Mouse (Mus musculus): Measurements from ENCODE around the gene Wdr63. TPM values are rescaled to one million over a fixed set of nuclear protein-coding genes. Genes with fewer than 3 reads are reported as not detected.

Gene Wdr63
- total and polyA plus RNA-seq, 2 experiments from 2014 or later = 1.1 to 1.3 TPM

GRCm38 (mm10) chr3:146134834-146135233 is 26.9 kb upstream of the Wdr63 start:
- no peaks in the 10 kb centered on the region for H3K36me3 ChIP-seq (ENCODE audit: insufficient read depth, low read length)
- no peaks in the 10 kb centered on the region for H3K9me3 ChIP-seq (ENCODE audit: low read length)
- H3K4me3 ChIP-seq (ENCODE audit: low read depth, low read length) = no peak overlapping the region
- no peak for DNase-seq (ENCODE audit: low spot score)
- H3K4me2 ChIP-seq (ENCODE audit: low read depth, low read length, poor library complexity, severe bottlenecking) = no peak overlapping the region
- no peak overlapping the region for H3K9ac ChIP-seq (replicated peaks; ENCODE audit: low read length, poor library complexity, severe bottlenecking)
- WGBS = 80% methylated on average over 9 of the region's 9 CpGs
- no peak overlapping the region for H3K27ac ChIP-seq (ENCODE audit: low read depth, low read length)
- no peak for ATAC-seq (ENCODE audit: low FRiP score)
- H3K4me1 ChIP-seq (ENCODE audit: insufficient read depth, low read length) = no peaks in the 10 kb centered on the region
- no peaks in the 10 kb centered on the region for H3K27me3 ChIP-seq (ENCODE audit: insufficient read depth, low read length)
- TF ChIP-seq CTCF (IDR thresholded peaks at IDR 0.05) = no peak

- Histone ChIP-seq H3K36me3 (ENCODE audit: insufficient read depth, low read length) (no peaks in the 10 kb centered on the region), H3K27me3 (ENCODE audit: insufficient read depth, low read length) (no peaks in the 10 kb centered on the region), H3K9ac (replicated peaks; ENCODE audit: low read length, poor library complexity, severe bottlenecking) (no peak overlapping the region), H3K4me2 (ENCODE audit: low read depth, low read length, poor library complexity, severe bottlenecking) (no peak overlapping the region), H3K4me1 (ENCODE audit: insufficient read depth, low read length) (no peaks in the 10 kb centered on the region; the same call in 1 of the 2 replicates), H3K9me3 (ENCODE audit: low read length) (no peaks in the 10 kb centered on the region), H3K4me3 (ENCODE audit: low read depth, low read length) (no peak overlapping the region), H3K27ac (ENCODE audit: low read depth, low read length) (no peak overlapping the region)
- WGBS = 50% methylated on average over 6 of the region's 6 CpGs
- ATAC-seq (ENCODE audit: low FRiP score) (no peak), DNase-seq (ENCODE audit: low spot score) (no peak)
- no peak for TF ChIP-seq CTCF (IDR thresholded peaks at IDR 0.05)
Measured at GRCm38 (mm10) chr3:146127205-146127604, 19.3 kb upstream of the Wdr63 start.

GRCm38 (mm10) chr3:146123464-146123825 is 15.5 kb upstream of the Wdr63 start:
- no peak for ATAC-seq (ENCODE audit: low FRiP score)
- WGBS = 53% methylated on average over 9 of the region's 9 CpGs

GRCm38 (mm10) chr3:146122807-146123463 is 15.0 kb upstream of the Wdr63 start:
- no peaks in the 10 kb centered on the region for H3K9me3 ChIP-seq (ENCODE audit: low read length)
- 74% methylated on average over 8 of the region's 8 CpGs for WGBS
- no peak overlapping the region for H3K9ac ChIP-seq (replicated peaks; ENCODE audit: low read length, poor library complexity, severe bottlenecking)
- H3K36me3 ChIP-seq (ENCODE audit: insufficient read depth, low read length) = no peaks in the 10 kb centered on the region
- no peaks in the 10 kb centered on the region; the same call in 1 of the 2 replicates for H3K4me1 ChIP-seq (ENCODE audit: insufficient read depth, low read length)
- no peak for ATAC-seq (ENCODE audit: low FRiP score)
- no peak overlapping the region for H3K27ac ChIP-seq (ENCODE audit: low read depth, low read length)
- peaks cover 6% of the 10 kb centered on the region for H3K27me3 ChIP-seq (ENCODE audit: insufficient read depth, low read length)
- H3K4me2 ChIP-seq (ENCODE audit: low read depth, low read length, poor library complexity, severe bottlenecking) = no peak overlapping the region
- H3K4me3 ChIP-seq (ENCODE audit: low read depth, low read length) = no peak overlapping the region
- no peak for DNase-seq (ENCODE audit: low spot score)
- no peak for TF ChIP-seq CTCF (IDR thresholded peaks at IDR 0.05)

More at GRCm38 (mm10) chr3:146123464-146123825, 15.5 kb upstream of the Wdr63 start:
- no peaks in the 10 kb centered on the region for H3K36me3 ChIP-seq (ENCODE audit: insufficient read depth, low read length)
- no peak overlapping the region for H3K9ac ChIP-seq (replicated peaks; ENCODE audit: low read length, poor library complexity, severe bottlenecking)
- no peak overlapping the region for H3K4me2 ChIP-seq (ENCODE audit: low read depth, low read length, poor library complexity, severe bottlenecking)
- H3K27me3 ChIP-seq (ENCODE audit: insufficient read depth, low read length) = peaks cover 4% of the 10 kb centered on the region; the same call in 1 of the 2 replicates
- TF ChIP-seq CTCF (IDR thresholded peaks at IDR 0.05) = no peak
- no peaks in the 10 kb centered on the region; the same call in 1 of the 2 replicates for H3K4me1 ChIP-seq (ENCODE audit: insufficient read depth, low read length)
- no peaks in the 10 kb centered on the region for H3K9me3 ChIP-seq (ENCODE audit: low read length)
- peak; percentile 44 for DNase-seq (ENCODE audit: low spot score)
- H3K27ac ChIP-seq (ENCODE audit: low read depth, low read length) = no peak overlapping the region
- no peak overlapping the region for H3K4me3 ChIP-seq (ENCODE audit: low read depth, low read length)

- H3K9me3 ChIP-seq (ENCODE audit: low read length) = no peaks in the 10 kb centered on the region
- ATAC-seq (ENCODE audit: low FRiP score) (no peak), DNase-seq (ENCODE audit: low spot score) (no peak)
- TF ChIP-seq CTCF (IDR thresholded peaks at IDR 0.05) = no peak
- no peak overlapping the region for H3K4me2 ChIP-seq (ENCODE audit: low read depth, low read length, poor library complexity, severe bottlenecking)
- no peak overlapping the region for H3K4me3 ChIP-seq (ENCODE audit: low read depth, low read length)
- no peak overlapping the region for H3K9ac ChIP-seq (replicated peaks; ENCODE audit: low read length, poor library complexity, severe bottlenecking)
- H3K27ac ChIP-seq (ENCODE audit: low read depth, low read length) = no peak overlapping the region
- H3K36me3 ChIP-seq (ENCODE audit: insufficient read depth, low read length) = no peaks in the 10 kb centered on the region
- no peaks in the 10 kb centered on the region; the same call in 1 of the 2 replicates for H3K4me1 ChIP-seq (ENCODE audit: insufficient read depth, low read length)
- H3K27me3 ChIP-seq (ENCODE audit: insufficient read depth, low read length) = peaks cover 10% of the 10 kb centered on the region
- WGBS = 51% methylated on average over 3 of the region's 3 CpGs
Measured at GRCm38 (mm10) chr3:146122125-146122420, 14.1 kb upstream of the Wdr63 start.

GRCm38 (mm10) chr3:146121310-146122124 is 13.6 kb upstream of the Wdr63 start:
- Histone ChIP-seq H3K36me3 (ENCODE audit: insufficient read depth, low read length) (no peaks in the 10 kb centered on the region), H3K4me1 (ENCODE audit: insufficient read depth, low read length) (no peaks in the 10 kb centered on the region; the same call in 1 of the 2 replicates), H3K9ac (replicated peaks; ENCODE audit: low read length, poor library complexity, severe bottlenecking) (no peak overlapping the region), H3K27me3 (ENCODE audit: insufficient read depth, low read length) (peaks cover 10% of the 10 kb centered on the region), H3K27ac (ENCODE audit: low read depth, low read length) (no peak overlapping the region), H3K4me2 (ENCODE audit: low read depth, low read length, poor library complexity, severe bottlenecking) (peak overlapping the region; percentile 24), H3K9me3 (ENCODE audit: low read length) (no peaks in the 10 kb centered on the region), H3K4me3 (ENCODE audit: low read depth, low read length) (no peak overlapping the region)
- ATAC-seq (ENCODE audit: low FRiP score) = no peak
- WGBS = 9% methylated on average over 25 of the region's 25 CpGs
- peak; percentile 11 for DNase-seq (ENCODE audit: low spot score)
- TF ChIP-seq CTCF (IDR thresholded peaks at IDR 0.05) = no peak

Data from midbrain, postnatal 0 days (tissue).